Mouse (Mus musculus): ENCODE measurements at regions not wholly inside any gene's neighbourhood (a gene's known extent, or its start where the extent isn't known, plus 50 kb on each side); places are given as distances from the start of the nearest gene placed in this dataset.

DNA sequence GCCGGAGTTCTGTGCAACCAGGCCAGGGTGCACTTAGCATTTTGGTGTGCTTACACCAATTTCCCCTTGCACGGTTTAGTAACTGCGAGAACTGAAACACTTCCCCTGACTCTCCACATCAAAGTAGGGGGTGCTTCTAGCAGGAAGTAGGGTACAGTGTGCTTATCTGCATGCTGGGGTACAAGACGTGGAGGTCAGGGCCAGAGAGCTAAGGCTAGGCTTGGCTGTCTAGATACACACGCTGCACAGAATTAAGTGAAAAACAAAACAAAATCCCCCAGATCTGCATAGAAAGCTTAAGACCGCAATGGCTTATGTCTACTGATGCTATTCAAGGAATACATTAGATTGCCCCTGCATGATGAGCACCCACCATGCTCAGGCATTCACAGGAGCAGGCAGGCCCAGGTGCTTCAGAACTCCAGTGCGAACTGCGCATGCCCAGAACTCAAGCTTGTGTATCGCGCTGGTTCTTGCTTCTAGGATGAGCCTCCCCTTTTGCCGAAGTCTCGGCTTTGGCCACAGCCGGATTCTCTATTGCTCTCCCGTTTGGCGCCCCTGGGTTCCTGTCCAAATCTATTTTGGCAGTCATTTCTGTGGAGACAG is 78.9 kb upstream of the Slc38a2 start:
- no peaks in the 10 kb centered on the region for H3K36me3 ChIP-seq
- no peak overlapping the region for H3K27ac ChIP-seq
- no peaks in the 10 kb centered on the region for H3K27me3 ChIP-seq
- WGBS, result 93% methylated on average over 15 of the region's 15 CpGs
- H3K4me3 ChIP-seq (replicated peaks), result no peak overlapping the region
- H3K9ac ChIP-seq (replicated peaks), result no peak overlapping the region
- H3K9me3 ChIP-seq, result no peaks in the 10 kb centered on the region
- no peak overlapping the region for H3K4me2 ChIP-seq (replicated peaks)
- H3K4me1 ChIP-seq (replicated peaks), result no peaks in the 10 kb centered on the region
- no peak for ATAC-seq

GRCm38 (mm10) chr15:96776476-96777075 is 77.0 kb upstream of the Slc38a2 start:
- no peak overlapping the region for H3K27ac ChIP-seq
- no peaks in the 10 kb centered on the region for H3K36me3 ChIP-seq
- no peaks in the 10 kb centered on the region for H3K9me3 ChIP-seq
- no peak for ATAC-seq
- H3K4me2 ChIP-seq (replicated peaks), result no peak overlapping the region
- no peaks in the 10 kb centered on the region for H3K27me3 ChIP-seq
- H3K9ac ChIP-seq (replicated peaks), result no peak overlapping the region
- WGBS, result 83% methylated on average over 9 of the region's 9 CpGs
- H3K4me3 ChIP-seq (replicated peaks), result no peak overlapping the region
- no peaks in the 10 kb centered on the region for H3K4me1 ChIP-seq (replicated peaks)

DNA sequence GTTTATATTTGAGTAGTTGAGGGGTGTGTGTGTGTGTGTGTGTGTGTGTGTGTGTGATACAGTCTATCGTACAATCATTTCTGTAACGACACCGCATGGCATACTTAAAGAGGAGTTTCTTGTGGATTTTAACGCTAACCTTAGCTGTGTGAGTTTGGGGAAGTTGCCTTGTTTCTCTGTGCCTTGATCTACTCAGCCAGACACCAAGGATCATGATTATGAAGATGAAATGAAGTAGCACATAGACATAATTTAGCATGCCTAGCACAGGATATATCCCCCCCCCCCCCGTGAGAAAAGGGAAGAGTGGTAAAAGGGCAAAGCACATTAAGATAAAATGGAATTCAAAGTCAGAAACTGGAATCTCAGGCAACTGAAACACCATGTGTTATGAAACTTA is 75.6 kb upstream of the Slc38a2 start:
- no peaks in the 10 kb centered on the region for H3K36me3 ChIP-seq
- no peak overlapping the region for H3K9ac ChIP-seq (replicated peaks)
- no peaks in the 10 kb centered on the region for H3K9me3 ChIP-seq
- no peaks in the 10 kb centered on the region for H3K4me1 ChIP-seq (replicated peaks)
- ATAC-seq, result no peak
- H3K4me2 ChIP-seq (replicated peaks), result no peak overlapping the region
- H3K4me3 ChIP-seq (replicated peaks), result no peak overlapping the region
- WGBS, result 89% methylated on average over 5 of the region's 5 CpGs
- no peaks in the 10 kb centered on the region for H3K27me3 ChIP-seq
- H3K27ac ChIP-seq, result no peak overlapping the region

DNA sequence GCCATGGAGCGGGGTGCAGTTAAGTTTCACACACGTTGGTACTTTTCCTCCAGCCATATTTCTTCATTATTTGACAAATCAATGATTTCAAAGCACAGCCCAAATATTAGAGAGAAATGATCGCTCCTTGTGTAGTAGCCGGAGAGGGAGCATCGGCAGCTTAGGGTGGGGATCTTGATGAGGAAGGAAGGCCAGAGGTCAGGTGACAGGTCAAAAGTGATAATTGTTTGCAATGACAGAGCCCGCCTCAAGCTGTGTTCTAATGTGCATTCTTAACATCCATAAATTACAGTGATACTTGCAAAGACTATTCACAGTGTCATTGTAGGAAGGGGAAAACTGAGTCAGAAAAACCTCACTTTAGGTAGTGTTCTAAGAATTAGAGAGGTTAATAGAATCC is 75.1 kb upstream of the Slc38a2 start:
- no peak overlapping the region for H3K9ac ChIP-seq (replicated peaks)
- H3K9me3 ChIP-seq, result no peaks in the 10 kb centered on the region
- H3K4me3 ChIP-seq (replicated peaks), result no peak overlapping the region
- no peaks in the 10 kb centered on the region for H3K4me1 ChIP-seq (replicated peaks)
- no peak for ATAC-seq
- H3K36me3 ChIP-seq, result no peaks in the 10 kb centered on the region
- H3K27me3 ChIP-seq, result no peaks in the 10 kb centered on the region
- H3K4me2 ChIP-seq (replicated peaks), result no peak overlapping the region
- no peak overlapping the region for H3K27ac ChIP-seq
- WGBS, result 75% methylated on average over 6 of the region's 6 CpGs

GRCm38 (mm10) chr15:96773656-96774055 is 74.1 kb upstream of the Slc38a2 start:
- no peaks in the 10 kb centered on the region for H3K4me1 ChIP-seq (replicated peaks)
- no peaks in the 10 kb centered on the region for H3K9me3 ChIP-seq
- no peak overlapping the region for H3K9ac ChIP-seq (replicated peaks)
- WGBS, result 87% methylated on average over 1 of the region's 1 CpGs
- no peak for ATAC-seq
- no peak overlapping the region for H3K27ac ChIP-seq
- no peak overlapping the region for H3K4me2 ChIP-seq (replicated peaks)
- no peaks in the 10 kb centered on the region for H3K27me3 ChIP-seq
- H3K36me3 ChIP-seq, result no peaks in the 10 kb centered on the region
- no peak overlapping the region for H3K4me3 ChIP-seq (replicated peaks)

DNA sequence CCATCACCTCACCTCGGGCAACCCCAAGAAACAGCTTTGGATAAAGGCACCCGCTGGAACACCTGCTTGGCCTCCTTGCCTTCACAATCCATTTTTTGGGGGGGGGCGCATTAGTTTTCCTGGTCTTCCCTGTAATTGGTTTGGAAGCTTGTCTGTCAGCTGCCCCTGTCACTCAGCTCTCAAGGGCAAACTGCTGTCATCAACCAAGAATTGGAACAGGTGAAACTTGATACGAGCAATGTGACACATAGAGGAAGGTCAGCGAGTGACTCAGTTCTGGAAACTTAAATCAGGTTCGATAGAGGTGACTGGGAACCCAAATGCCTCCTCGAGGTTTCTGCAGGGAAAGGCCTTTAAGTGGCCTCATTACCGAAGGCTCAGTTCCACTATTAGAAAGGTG is 73.2 kb upstream of the Slc38a2 start:
- Histone ChIP-seq H3K4me1 (replicated peaks) (no peaks in the 10 kb centered on the region), H3K4me3 (replicated peaks) (no peak overlapping the region), H3K4me2 (replicated peaks) (no peak overlapping the region), H3K36me3 (no peaks in the 10 kb centered on the region), H3K27me3 (no peaks in the 10 kb centered on the region), H3K27ac (no peak overlapping the region), H3K9me3 (no peaks in the 10 kb centered on the region), H3K9ac (replicated peaks) (no peak overlapping the region)
- ATAC-seq, result no peak
- WGBS, result 89% methylated on average over 8 of the region's 8 CpGs

DNA sequence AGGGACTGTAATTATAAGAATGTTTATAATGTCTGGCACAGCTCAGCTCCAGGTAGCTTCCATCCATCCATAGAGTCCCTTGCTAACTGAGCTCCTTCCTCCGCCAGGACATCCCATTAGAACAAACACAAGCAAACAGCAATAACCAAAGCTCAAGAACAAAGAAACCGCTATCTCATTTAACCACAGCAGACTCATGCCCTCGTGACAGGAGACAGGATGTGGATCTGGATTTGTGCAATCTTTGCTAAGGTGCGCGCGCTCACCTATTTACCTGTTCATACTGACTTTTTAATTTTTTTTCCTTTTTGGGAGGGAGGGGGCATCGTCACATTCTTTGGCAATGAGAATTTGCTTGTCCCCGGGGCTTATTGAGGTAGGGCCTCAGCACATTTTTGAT is 71.3 kb upstream of the Slc38a2 start:
- Histone ChIP-seq H3K27me3 (no peaks in the 10 kb centered on the region), H3K36me3 (no peaks in the 10 kb centered on the region), H3K4me1 (replicated peaks) (no peaks in the 10 kb centered on the region), H3K9ac (replicated peaks) (no peak overlapping the region), H3K4me2 (replicated peaks) (no peak overlapping the region), H3K4me3 (replicated peaks) (no peak overlapping the region), H3K27ac (no peak overlapping the region), H3K9me3 (no peaks in the 10 kb centered on the region)
- ATAC-seq, result no peak
- 96% methylated on average over 8 of the region's 8 CpGs for WGBS

DNA sequence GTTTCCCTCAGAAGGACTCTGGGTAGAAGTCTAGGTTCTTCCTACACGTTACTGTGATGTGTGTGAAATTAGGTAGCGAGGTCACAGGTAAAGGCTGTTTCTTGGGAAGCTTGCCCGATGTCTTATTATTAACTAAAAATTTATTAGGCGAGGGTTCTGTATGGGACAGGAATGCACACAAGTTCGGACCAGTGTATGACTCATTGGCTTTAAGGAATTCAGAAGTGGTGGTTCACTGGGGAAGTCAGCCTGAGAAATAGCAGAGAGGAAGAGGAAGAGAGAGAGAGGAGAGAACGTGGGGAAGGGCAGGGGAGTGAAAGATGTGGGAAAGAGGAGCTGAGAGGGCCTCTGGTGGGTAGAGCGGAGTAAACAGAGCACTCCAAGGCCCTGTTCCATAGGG is 70.8 kb upstream of the Slc38a2 start:
- no peak overlapping the region for H3K4me3 ChIP-seq (replicated peaks)
- H3K9me3 ChIP-seq, result no peaks in the 10 kb centered on the region
- WGBS, result 94% methylated on average over 7 of the region's 7 CpGs
- no peaks in the 10 kb centered on the region for H3K36me3 ChIP-seq
- H3K27me3 ChIP-seq, result no peaks in the 10 kb centered on the region
- no peak for ATAC-seq
- H3K9ac ChIP-seq (replicated peaks), result no peak overlapping the region
- no peak overlapping the region for H3K4me2 ChIP-seq (replicated peaks)
- H3K4me1 ChIP-seq (replicated peaks), result no peaks in the 10 kb centered on the region
- no peak overlapping the region for H3K27ac ChIP-seq

DNA sequence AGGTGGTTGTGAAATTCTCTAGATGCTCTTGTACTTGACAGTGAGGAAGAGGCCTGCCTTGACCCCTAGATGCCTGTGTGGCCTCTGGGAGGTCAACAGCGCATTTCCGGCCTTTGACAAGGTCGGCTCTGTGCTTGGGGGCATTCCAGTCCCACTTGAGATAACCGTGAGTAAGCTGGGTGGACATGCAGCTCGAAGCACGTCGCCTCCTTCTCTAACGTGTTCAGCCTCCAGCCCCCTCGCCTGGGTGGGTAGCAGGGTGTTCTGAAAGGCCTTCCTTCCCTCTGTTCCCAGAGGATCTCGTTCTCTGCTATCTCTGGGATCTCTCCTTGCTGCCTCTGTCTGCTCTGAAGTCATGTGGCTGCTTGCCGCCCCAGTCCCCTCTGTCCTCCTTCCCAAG is 70.2 kb upstream of the Slc38a2 start:
- Histone ChIP-seq H3K4me3 (replicated peaks) (no peak overlapping the region), H3K4me1 (replicated peaks) (no peaks in the 10 kb centered on the region), H3K27me3 (no peaks in the 10 kb centered on the region), H3K27ac (no peak overlapping the region), H3K9ac (replicated peaks) (no peak overlapping the region), H3K9me3 (no peaks in the 10 kb centered on the region), H3K36me3 (no peaks in the 10 kb centered on the region), H3K4me2 (replicated peaks) (no peak overlapping the region)
- no peak for ATAC-seq
- 86% methylated on average over 11 of the region's 11 CpGs for WGBS

- no peak for ATAC-seq
- Histone ChIP-seq H3K9ac (replicated peaks) (no peak overlapping the region), H3K27ac (no peak overlapping the region), H3K9me3 (no peaks in the 10 kb centered on the region), H3K4me1 (replicated peaks) (no peaks in the 10 kb centered on the region), H3K4me3 (replicated peaks) (no peak overlapping the region), H3K36me3 (no peaks in the 10 kb centered on the region), H3K27me3 (no peaks in the 10 kb centered on the region), H3K4me2 (replicated peaks) (no peak overlapping the region)
- 84% methylated on average over 19 of the region's 19 CpGs for WGBS
These were observed 68.9 kb upstream of the Slc38a2 start for GRCm38 (mm10) chr15:96768301-96768993.

- 93% methylated on average over 5 of the region's 5 CpGs for WGBS
- Histone ChIP-seq H3K4me2 (replicated peaks) (no peak overlapping the region), H3K27ac (no peak overlapping the region), H3K27me3 (no peaks in the 10 kb centered on the region), H3K4me1 (replicated peaks) (no peaks in the 10 kb centered on the region), H3K9me3 (no peaks in the 10 kb centered on the region), H3K9ac (replicated peaks) (no peak overlapping the region), H3K36me3 (no peaks in the 10 kb centered on the region), H3K4me3 (replicated peaks) (no peak overlapping the region)
- ATAC-seq, result no peak
These were observed 67.7 kb upstream of the Slc38a2 start for GRCm38 (mm10) chr15:96767188-96767587.

DNA sequence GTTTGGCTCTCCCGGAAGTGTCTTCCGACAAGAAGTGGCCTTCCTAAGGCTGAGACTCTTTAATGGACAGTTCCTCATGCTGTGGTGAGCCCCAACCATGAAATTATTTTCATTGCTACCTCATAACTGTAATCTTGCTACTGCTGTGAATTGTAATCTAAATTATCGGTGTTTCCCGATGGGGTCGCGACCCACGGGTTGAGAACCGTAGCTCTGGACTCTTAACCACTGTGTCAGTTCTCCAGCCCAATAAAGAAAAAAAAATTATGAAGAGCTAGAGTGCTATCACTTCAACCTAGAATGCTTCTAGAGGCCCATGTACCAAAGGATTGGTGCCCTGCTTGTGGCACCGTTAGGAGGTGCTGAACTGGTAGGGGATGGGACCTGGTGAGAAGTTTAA is 66.7 kb upstream of the Slc38a2 start:
- 95% methylated on average over 9 of the region's 9 CpGs for WGBS
- Histone ChIP-seq H3K4me2 (replicated peaks) (no peak overlapping the region), H3K9me3 (no peaks in the 10 kb centered on the region), H3K27ac (no peak overlapping the region), H3K9ac (replicated peaks) (no peak overlapping the region), H3K36me3 (no peaks in the 10 kb centered on the region), H3K4me3 (replicated peaks) (no peak overlapping the region), H3K27me3 (no peaks in the 10 kb centered on the region), H3K4me1 (replicated peaks) (no peaks in the 10 kb centered on the region)
- no peak for ATAC-seq

GRCm38 (mm10) chr15:96763611-96764010 is 64.1 kb upstream of the Slc38a2 start:
- Histone ChIP-seq H3K9ac (replicated peaks) (no peak overlapping the region), H3K27me3 (no peaks in the 10 kb centered on the region), H3K4me3 (replicated peaks) (no peak overlapping the region), H3K4me1 (replicated peaks) (no peaks in the 10 kb centered on the region), H3K4me2 (replicated peaks) (no peak overlapping the region), H3K9me3 (no peaks in the 10 kb centered on the region), H3K36me3 (no peaks in the 10 kb centered on the region), H3K27ac (no peak overlapping the region)
- 78% methylated on average over 1 of the region's 1 CpGs for WGBS
- no peak for ATAC-seq
